Mouse (Mus musculus) cerebellum, adult 11-12 months (tissue): ENCODE results near the gene Hpn.

Source experiments
- DNase-seq: peaks from one replicate; pipeline ENCODE4 v3.0.0; 2022

Gene Hpn

GRCm38 (mm10) chr7:31079670-31080069 lies 35.4 kb downstream of the Hpn start:
- DNase-seq, result no peak

GRCm38 (mm10) chr7:31077885-31078445 lies 37.1 kb downstream of the Hpn start:
- DNase-seq, result no peak

- DNase-seq, result peak; percentile 63
Measured at GRCm38 (mm10) chr7:31077470-31077869, 37.6 kb downstream of the Hpn start.

- no peak for DNase-seq
Measured at GRCm38 (mm10) chr7:31076492-31076891, 38.6 kb downstream of the Hpn start, which contains the start of gene Fxyd3. Gene Fxyd3 (minus strand): TSS chr7:31076704.

DNA sequence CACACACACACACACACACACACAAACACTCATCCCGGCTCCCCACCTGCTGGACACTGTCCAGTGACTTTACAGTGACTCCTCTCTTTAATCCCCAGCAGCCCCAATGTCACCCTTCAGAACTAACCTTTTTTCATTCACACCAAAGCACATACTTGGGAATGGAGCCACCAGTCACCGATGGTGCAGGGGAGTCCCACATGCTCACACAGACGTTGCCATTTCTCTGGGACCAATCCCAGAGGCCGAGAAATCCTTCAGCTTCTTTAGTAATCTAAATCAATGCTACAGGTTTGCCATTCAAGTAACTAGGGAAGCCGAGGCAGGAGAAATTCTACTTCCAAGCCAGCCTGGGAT lies 40.4 kb downstream of the Hpn start:
- DNase-seq, result peak; percentile 45

GRCm38 (mm10) chr7:31074061-31074712 lies 40.9 kb downstream of the Hpn start:
- peak; percentile 63 for DNase-seq

- no peak for DNase-seq
Measured at GRCm38 (mm10) chr7:31073546-31073945, 41.5 kb downstream of the Hpn start.

GRCm38 (mm10) chr7:31072326-31072725 lies 42.8 kb downstream of the Hpn start:
- no peak for DNase-seq

- no peak for DNase-seq
Measured at GRCm38 (mm10) chr7:31070324-31070723, 44.8 kb downstream of the Hpn start.

DNA sequence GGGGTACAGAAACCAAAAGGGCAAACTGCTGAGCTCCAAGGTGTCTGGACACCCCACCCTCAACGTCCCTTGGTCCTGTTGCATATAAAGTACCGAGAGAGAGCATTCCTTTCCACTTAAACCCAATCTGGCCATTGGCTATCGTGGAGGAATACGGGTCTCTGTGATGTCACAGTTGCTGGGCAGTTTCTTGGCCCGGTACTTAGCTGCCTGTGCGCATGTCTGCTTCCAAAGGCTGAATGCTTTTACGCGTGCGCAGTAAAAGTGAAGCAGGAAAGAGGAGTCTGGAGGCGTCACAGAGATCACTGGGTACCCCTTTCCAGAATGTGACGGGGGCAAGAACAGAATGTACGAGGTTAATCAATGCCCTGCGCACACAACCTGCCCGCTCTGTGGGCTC lies 45.6 kb downstream of the Hpn start:
- DNase-seq, result peak; percentile 66

- no peak for DNase-seq
Measured at GRCm38 (mm10) chr7:31067836-31068235, 47.3 kb downstream of the Hpn start.

GRCm38 (mm10) chr7:31063074-31063560 lies 52.0 kb downstream of the Hpn start:
- DNase-seq, result no peak

- no peak for DNase-seq
Measured at GRCm38 (mm10) chr7:31060621-31061010, 54.5 kb downstream of the Hpn start.

DNA sequence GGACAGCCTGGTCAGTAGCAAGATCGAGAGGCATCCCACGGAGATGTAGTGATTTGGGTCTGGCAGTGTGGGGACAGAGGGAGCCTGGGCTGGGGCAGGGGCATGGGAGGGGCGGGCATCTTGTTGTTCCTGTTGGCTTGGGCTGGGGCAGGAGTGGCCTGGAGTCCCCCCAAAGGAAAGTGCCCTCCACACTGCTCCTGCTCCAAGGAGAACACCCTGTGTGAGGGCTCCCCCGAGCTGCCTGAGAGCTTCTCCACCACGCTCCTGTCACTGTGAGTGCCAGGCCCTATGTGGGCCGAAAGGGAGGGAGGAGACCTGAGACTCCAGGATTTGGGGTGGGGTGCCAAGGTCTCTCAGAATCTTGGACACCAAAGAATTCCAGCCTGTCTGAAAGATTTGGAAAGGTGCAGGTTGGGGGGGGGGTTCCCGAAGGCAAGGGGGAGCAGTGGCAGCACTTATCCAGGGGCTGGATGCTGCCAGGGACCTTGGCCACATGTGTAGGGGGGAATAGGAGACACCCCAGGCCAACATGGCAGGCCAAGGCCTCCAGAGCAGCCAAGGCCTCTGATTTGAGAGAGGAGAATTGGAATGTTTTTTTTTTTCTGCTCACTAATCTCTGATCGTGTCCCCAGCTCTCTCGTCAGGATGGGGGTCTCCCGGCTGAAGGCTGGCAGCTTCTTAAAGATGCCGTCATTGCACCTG lies 55.0 kb downstream of the Hpn start:
- no peak for DNase-seq

DNA sequence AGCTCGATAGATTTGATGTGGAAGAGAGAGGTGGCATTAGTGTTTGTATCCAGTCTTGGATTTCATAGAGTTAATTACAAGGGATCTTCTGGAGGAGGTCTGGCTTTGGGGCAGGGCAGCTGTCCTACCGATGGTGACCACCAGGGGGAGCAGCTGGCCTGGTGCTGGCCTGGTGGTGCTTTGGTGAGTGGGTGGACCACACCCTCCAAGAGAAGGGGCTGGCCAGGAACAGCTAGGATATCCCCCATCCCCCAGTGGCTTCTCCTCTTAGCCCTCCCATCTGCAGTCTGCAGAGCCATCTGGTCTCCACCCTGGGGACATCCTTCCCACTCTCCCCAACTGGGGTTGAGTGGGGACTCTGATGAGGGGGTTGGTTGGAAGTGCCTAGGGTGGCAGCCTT lies 56.0 kb downstream of the Hpn start, which contains the start of gene Lgi4:
Gene Lgi4, plus strand, starts transcription at position 235 of the 400 bp plus-strand sequence.
- DNase-seq, result peak; percentile 78

GRCm38 (mm10) chr7:31058211-31058610 lies 56.9 kb downstream of the Hpn start:
- DNase-seq, result no peak

DNA sequence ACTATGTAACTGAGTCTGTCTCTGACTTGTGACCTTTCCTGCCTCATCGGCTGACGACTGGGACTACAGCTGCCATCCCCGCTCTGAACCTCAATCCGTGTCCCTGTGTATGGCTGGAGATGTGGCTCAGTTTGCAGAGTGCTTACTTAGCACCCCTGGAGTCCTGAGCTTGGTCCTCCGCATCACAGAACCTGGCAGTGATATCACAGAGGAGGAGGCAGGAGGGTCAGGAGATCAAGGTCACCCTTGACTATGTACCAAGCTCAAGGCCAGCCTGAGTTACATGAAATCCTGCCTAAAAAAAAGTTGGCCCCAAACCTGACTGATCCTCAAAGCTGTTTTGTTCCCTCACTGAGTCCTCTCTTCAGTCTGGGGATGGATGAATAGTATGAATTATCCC lies 57.4 kb downstream of the Hpn start:
- no peak for DNase-seq

DNA sequence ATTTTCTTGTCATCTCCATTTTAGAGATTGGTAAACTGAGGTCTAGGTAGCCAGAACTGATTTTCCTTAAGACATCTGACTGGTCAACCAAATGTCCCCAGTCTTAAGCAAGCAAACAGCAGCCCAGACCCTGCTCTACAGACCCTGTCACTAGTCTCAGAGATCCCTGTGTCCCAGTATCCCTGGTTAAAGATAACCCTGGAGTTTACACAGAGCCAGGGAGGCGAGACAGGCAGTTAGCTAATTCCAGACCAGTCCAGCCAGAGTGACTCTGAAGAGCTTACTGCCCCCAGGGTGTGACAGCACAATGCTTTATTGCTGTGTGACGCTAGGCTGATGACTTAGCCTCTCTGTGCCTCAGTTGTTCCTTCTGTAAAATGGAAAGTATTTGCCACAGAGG lies 58.0 kb downstream of the Hpn start, which contains the start of gene Fxyd1:
Gene Fxyd1, minus strand, starts transcription at position 129 of the 400 bp plus-strand sequence.
- DNase-seq, result no peak

DNA sequence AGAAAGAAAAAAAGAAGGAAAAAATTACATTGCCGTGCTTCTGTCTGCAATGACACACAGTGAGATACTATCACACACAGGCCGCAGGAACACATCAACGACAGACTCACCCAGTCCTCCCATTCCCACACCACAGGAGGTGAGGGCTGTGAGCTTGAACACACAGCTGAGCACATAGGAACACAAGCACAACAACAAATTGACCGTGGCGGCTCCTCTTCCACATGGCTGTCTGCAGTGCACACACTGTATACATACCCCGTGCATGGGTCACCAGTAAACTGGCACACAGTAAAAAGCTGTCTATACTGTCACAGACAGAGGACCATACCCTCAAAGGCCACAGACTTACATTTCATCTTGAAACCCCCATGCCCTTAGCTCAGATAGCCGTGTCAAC lies 58.6 kb downstream of the Hpn start:
- no peak for DNase-seq

DNA sequence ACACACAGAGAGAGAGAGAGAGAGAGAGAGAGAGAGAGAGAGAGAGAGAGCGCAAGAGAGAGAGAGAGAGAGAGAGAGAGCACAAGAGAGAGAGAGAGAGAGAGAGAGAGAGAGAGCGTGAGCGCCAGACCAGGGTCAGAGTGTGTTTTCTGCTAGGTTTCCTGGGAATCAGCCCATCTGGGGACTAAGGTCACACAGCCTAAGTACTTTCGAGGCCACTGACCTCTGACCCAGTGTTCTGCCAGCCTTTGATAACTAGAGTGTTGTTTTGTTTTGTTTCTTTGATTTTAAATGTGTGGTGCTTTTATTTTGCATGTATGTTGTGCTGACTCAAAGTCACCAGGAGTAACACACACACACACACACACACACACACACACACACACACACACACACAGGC lies 59.2 kb downstream of the Hpn start:
- no peak for DNase-seq

DNA sequence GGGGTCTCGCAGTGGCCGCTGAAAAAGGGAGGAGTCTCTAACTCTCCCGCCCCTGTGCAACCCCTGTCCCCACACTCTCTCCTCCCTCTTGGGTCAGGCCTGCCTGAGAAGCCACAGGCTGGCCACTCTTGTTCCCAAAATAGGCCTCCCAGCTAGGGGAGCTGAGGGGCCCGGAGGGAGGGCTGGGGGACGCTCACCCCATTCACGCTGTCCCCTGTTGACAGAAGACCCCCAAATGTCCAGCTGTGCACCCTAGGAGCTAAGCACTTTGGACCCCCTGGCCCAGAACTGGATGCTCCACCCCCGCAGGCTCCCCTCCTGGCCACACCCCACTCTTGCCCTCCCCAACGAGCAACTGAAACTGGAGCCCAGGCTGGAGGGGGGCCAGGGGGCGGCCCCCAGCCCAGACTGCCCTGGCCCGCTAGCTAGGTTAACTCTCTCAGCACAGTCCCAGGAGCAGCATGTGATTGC lies 59.7 kb downstream of the Hpn start:
- DNase-seq, result peak; percentile 61

GRCm38 (mm10) chr7:31054661-31055320 lies 60.3 kb downstream of the Hpn start:
- no peak for DNase-seq

DNA sequence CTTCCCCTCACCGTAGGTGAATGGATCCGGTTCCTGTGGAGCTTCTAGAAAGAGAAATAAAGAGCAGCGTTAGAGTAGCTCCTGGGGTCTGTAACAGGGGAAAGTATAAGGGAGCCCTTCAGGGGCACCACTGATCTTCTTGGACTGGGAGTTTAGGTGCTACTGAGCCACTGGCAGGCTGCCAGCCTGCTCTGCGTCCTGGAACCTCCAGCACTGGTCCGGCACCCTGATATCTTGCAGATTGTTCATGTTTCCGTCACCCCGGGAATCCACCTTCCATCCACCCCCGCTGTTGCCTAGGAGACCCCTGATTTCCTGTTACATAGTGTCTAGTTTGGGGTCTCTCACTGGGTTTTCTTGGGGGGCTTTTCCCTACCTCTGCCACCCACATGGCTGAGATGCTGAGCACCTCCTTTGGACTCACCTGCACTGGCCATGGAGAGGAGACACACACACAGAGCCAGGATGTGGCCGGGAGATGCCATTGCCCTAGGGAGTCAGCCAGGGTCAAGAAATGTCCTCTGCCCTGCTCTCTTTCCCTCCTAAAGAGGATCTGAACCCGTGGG lies 61.1 kb downstream of the Hpn start:
- peak; percentile 67 for DNase-seq
